Mouse (Mus musculus) spleen, adult 2 months (tissue): ENCODE measurements around the gene Slc1a3.

Experiments
- CTCF ChIP-seq: fragments of 200-500 bp; IDR thresholded peaks from 2 replicates; pipeline ENCODE4 v1.5.1; 2011; ENCODE audit warnings: mild to moderate bottlenecking, inconsistent platforms; ENCODE audit not compliant: insufficient read depth, insufficient read length, insufficient replicate concordance; ENCODE audit errors: extremely low read depth
- POLR2A ChIP-seq: fragments of 200-500 bp; IDR thresholded peaks from 2 replicates; pipeline ENCODE4 v1.6.1; 2011; ENCODE audit warnings: low read depth, low read length, inconsistent platforms

DNA sequence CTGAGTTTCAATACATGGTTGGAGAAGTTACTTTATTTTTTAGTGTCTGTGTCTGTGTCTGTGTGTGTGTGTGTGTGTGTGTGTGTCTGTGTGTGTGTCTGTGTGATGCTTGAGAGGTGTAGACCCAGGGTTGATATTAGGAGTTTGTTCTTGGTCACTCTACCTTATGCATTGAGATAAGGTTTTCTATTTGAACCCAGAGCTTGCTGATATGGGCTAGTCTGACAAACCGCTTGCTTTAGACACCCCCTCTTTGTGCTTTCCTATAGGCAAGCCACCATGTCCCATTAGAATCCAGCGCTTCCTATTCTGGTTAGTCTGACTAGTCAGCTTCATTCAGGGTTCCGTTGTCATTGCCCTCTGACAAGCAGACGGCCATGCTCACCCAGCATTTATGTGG, 39.2 kb upstream of the Slc1a3 start:
- TF ChIP-seq CTCF (no peak), POLR2A (no peak)
